Mouse (Mus musculus): Measurements from ENCODE around the gene Anks6.

DNA sequence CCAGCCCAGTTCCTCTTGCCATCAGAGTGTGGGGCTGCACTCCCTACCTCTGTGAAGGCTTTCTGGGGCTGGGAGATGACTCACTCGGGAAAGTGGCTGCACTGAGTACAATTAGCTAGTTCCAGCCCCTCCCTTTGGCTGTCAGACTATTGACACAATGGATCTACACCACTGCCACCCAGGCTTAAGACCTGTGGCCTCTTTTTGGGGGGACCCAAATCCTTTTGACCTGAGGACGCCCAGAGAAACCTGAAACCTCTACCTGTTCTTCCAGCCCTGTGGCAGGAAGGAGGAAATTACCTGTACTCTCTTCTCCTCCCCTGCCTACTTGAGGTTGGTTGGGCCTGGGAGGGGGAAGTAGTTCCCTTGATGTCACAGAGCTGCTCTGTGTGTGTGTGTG, 17.8 kb upstream of the Anks6 start:
- TF ChIP-seq CTCF (IDR thresholded peaks at IDR 0.05; ENCODE audit: low read depth) (no peak), EP300 (IDR thresholded peaks at IDR 0.05; ENCODE audit: low read depth) (no peak)

All from liver, postnatal 0 days (tissue).